Comparison of ENCODE assay signal across 17 mouse cellular contexts in genomic region chr15:83847512-83847911, GRCm38 (mm10).
DNase-seq lines count a peak whose midpoint lies in the region; ATAC-seq lines count a peak whose summit lies in the region.
"Had no signal": no experiment of that assay in that cellular context is flagged by ENCODE, and none has a peak within 500 bp of the region (broad histone marks: within the 10 kb centered on the region; RNA-seq: fewer than 3 reads in every experiment).

No protein-coding gene starts in this region.

- ATAC-seq in hindbrain, embryonic 11.5 days (ENCODE audit: low FRiP score): no peak
- ATAC-seq in midbrain, embryonic 15.5 days (replicated peaks): no peak

- H3K4me2 ChIP-seq in hindbrain, embryonic 11.5 days (replicated peaks; ENCODE audit: low read depth, low read length): no peak overlapping the region
- H3K4me2 ChIP-seq in midbrain, embryonic 15.5 days: no peak overlapping the region
- H3K4me2 ChIP-seq: midbrain, embryonic 12.5 days had no signal

- peaks cover 61% of the 10 kb centered on the region for H3K4me1 ChIP-seq in hindbrain, embryonic 10.5 days (replicated peaks)
- H3K4me1 ChIP-seq in hindbrain, embryonic 11.5 days (replicated peaks; ENCODE audit: control insufficient read depth, insufficient read depth, low read length): peaks cover 14% of the 10 kb centered on the region
- peaks cover 52% of the 10 kb centered on the region for H3K4me1 ChIP-seq in midbrain, embryonic 15.5 days

- no peaks in the 10 kb centered on the region for H3K9me3 ChIP-seq in hindbrain, embryonic 10.5 days
- H3K9me3 ChIP-seq in hindbrain, embryonic 11.5 days (ENCODE audit: control insufficient read depth, low read length): no peaks in the 10 kb centered on the region
- H3K9me3 ChIP-seq in midbrain, embryonic 15.5 days: no peaks in the 10 kb centered on the region
- H3K9me3 ChIP-seq: heart, embryonic 10.5 days; midbrain, embryonic 12.5 days had no signal

- no peak for DNase-seq in hindbrain, embryonic 10.5 days (ENCODE audit: low spot score)
- DNase-seq in hindbrain, embryonic 11.5 days (ENCODE audit: low spot score): no peak
- peak; percentile 51 for DNase-seq in right cerebral cortex, adult 18-20 months
- DNase-seq in right cerebral cortex, postnatal 25 days: no peak
- no peak for DNase-seq in cerebellum, adult 11 months
- DNase-seq in gastrocnemius, postnatal 14 days: no peak
- no peak for DNase-seq in spleen, adult 18-20 months
- DNase-seq: cerebellum, postnatal 25 days; gastrocnemius, postnatal 10 days; kidney, adult 11 months; kidney, postnatal 25 days; layer of hippocampus, postnatal 36 days; retina, postnatal 1 day; thymus, adult 18-20 months had no signal

- peaks cover 13% of the 10 kb centered on the region for H3K27me3 ChIP-seq in hindbrain, embryonic 10.5 days (ENCODE audit: insufficient read depth, poor library complexity, severe bottlenecking)
- H3K27me3 ChIP-seq in hindbrain, embryonic 11.5 days (ENCODE audit: control insufficient read depth, insufficient read depth, low read length): no peaks in the 10 kb centered on the region
- 0 out of 2 replicates have a peak, but pooled peaks cover 3% of the 10 kb centered on the region for H3K27me3 ChIP-seq in midbrain, embryonic 15.5 days (replicated peaks)

- intact Hi-C loops in gastrocnemius, postnatal 14 days (cut with DNase I; ENCODE audit: low total_unique reads): no loop called here

- no peak overlapping the region for H3K9ac ChIP-seq in hindbrain, embryonic 11.5 days (ENCODE audit: low read depth, low read length)
- no peak overlapping the region for H3K9ac ChIP-seq in midbrain, embryonic 15.5 days
- H3K9ac ChIP-seq: midbrain, embryonic 12.5 days had no signal

- H3K4me3 ChIP-seq in hindbrain, embryonic 10.5 days: no peak overlapping the region
- no peak overlapping the region for H3K4me3 ChIP-seq in hindbrain, embryonic 11.5 days (ENCODE audit: low read depth, low read length)
- H3K4me3 ChIP-seq in midbrain, embryonic 15.5 days: no peak overlapping the region
- H3K4me3 ChIP-seq: heart, embryonic 10.5 days; midbrain, embryonic 12.5 days had no signal

- 77% methylated on average over 4 of the region's 4 CpGs for WGBS in hindbrain, embryonic 10.5 days
- WGBS in hindbrain, embryonic 11.5 days: 85% methylated on average over 4 of the region's 4 CpGs
- 63% methylated on average over 4 of the region's 4 CpGs for WGBS in midbrain, embryonic 15.5 days

- 0 out of 2 replicates have a peak overlapping the region, but pooled peaks have one; percentile 72 for H3K27ac ChIP-seq in hindbrain, embryonic 10.5 days
- H3K27ac ChIP-seq in hindbrain, embryonic 11.5 days (ENCODE audit: low read depth, low read length): no peak overlapping the region
- H3K27ac ChIP-seq in midbrain, embryonic 15.5 days: peak overlapping the region; percentile 76
- H3K27ac ChIP-seq: heart, embryonic 10.5 days; midbrain, embryonic 12.5 days had no signal

- H3K36me3 ChIP-seq in hindbrain, embryonic 10.5 days: no peaks in the 10 kb centered on the region
- H3K36me3 ChIP-seq in hindbrain, embryonic 11.5 days (ENCODE audit: control insufficient read depth, insufficient read depth, low read length): no peaks in the 10 kb centered on the region
- no peaks in the 10 kb centered on the region for H3K36me3 ChIP-seq in midbrain, embryonic 15.5 days (replicated peaks)
- H3K36me3 ChIP-seq: heart, embryonic 10.5 days; midbrain, embryonic 12.5 days had no signal
